Mouse (Mus musculus): ENCODE data around the gene Prss56.

DNA sequence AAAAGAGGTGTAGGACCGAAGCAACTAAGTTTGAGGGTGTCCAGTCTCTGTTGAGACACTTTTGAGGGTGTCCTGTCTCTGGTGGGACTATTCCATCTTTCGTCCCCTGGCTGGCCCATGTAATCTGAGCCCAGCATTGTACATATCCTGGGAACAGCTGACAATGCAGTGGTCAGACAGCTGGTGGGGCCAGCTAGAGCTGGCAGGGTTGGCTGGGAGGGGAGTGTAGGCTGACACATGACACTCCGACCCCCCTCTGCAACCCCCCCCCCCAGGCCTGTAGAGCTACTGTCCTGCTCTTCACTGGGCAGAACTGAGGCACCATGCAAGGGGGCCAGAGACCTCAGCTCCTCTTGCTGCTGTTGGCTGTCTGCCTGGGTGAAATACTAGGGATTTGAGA, 22.4 kb downstream of the Prss56 start:
- TF ChIP-seq CTCF (IDR thresholded peaks at IDR 0.05; ENCODE audit: borderline replicate concordance, extremely low read depth, insufficient read depth, insufficient read length) (no peak), POLR2A (IDR thresholded peaks at IDR 0.05; ENCODE audit: borderline replicate concordance, extremely low read depth, insufficient read depth, insufficient read length, poor library complexity, severe bottlenecking) (no peak)

Measured in brain, embryonic 14.5 days (tissue).